8 mouse cellular contexts compared by ENCODE assay signal in genomic region chr11:33162998-33163506, GRCm38 (mm10). TPM values are rescaled to one million over a fixed set of nuclear protein-coding genes. Genes with fewer than 3 reads are reported as not detected.
A peak's percentile ranks its signal among the peaks of the same experiment; 100 is the strongest.
DNase-seq lines count a peak whose midpoint lies in the region; ATAC-seq and TF ChIP-seq lines count a peak whose summit lies in the region.

Gene Npm1 (minus strand): TSS chr11:33163206.

- DNase-seq in CD4-positive helper T cell, adult 2 months (ENCODE audit: low read depth, low spot score): peak; percentile 100
- peak; percentile 98 for DNase-seq in brain, embryonic 18.5 days (ENCODE audit: low read depth, low spot score)
- peak; percentile 100 for DNase-seq in kidney, postnatal 0 days (ENCODE audit: low spot score)
- peak; percentile 99 for DNase-seq in liver, embryonic 11.5 days (ENCODE audit: low spot score)
- DNase-seq in naive thymus-derived CD4-positive, alpha-beta T cell, adult 2 months (ENCODE audit: low read depth): peak; percentile 100

- WGBS in heart, embryonic 12.5 days: 4% methylated on average over 49 of the region's 49 CpGs
- WGBS in kidney, postnatal 0 days: 6% methylated on average over 49 of the region's 49 CpGs
- 3% methylated on average over 49 of the region's 49 CpGs for WGBS in liver, embryonic 11.5 days
- WGBS in stomach, embryonic 14.5 days: 4% methylated on average over 49 of the region's 49 CpGs

- no peak for TF ChIP-seq CTCF in kidney, postnatal 0 days (IDR thresholded peaks at IDR 0.05; ENCODE audit: low read depth)

- H3K27me3 ChIP-seq in heart, embryonic 12.5 days (replicated peaks): peaks cover 8% of the 10 kb centered on the region; the same call in 1 of the 2 replicates
- H3K27me3 ChIP-seq in kidney, postnatal 0 days (ENCODE audit: insufficient read depth, low read length): no peaks in the 10 kb centered on the region
- 0 out of 2 replicates have a peak, but pooled peaks cover 3% of the 10 kb centered on the region for H3K27me3 ChIP-seq in liver, embryonic 11.5 days (replicated peaks; ENCODE audit: control insufficient read depth, insufficient read depth, low read length)
- no peaks in the 10 kb centered on the region for H3K27me3 ChIP-seq in stomach, embryonic 14.5 days (ENCODE audit: control insufficient read depth, insufficient read depth, low read length)

- ATAC-seq in erythroid progenitor cell, adult 5-6 weeks (replicated peaks; ENCODE audit: low FRiP score, poor library complexity, severe bottlenecking): peak; percentile 98
- ATAC-seq in heart, embryonic 12.5 days (ENCODE audit: insufficient number of reproducible peaks, low FRiP score): peak; percentile 98
- ATAC-seq in kidney, postnatal 0 days (replicated peaks; ENCODE audit: low FRiP score, low read depth): peak; percentile 96
- peak; percentile 92 for ATAC-seq in liver, embryonic 11.5 days (replicated peaks; ENCODE audit: low FRiP score)
- ATAC-seq in stomach, embryonic 14.5 days (ENCODE audit: insufficient number of reproducible peaks, insufficient read depth, low FRiP score, low read depth): peak; percentile 99

- H3K4me1 ChIP-seq in heart, embryonic 12.5 days (replicated peaks): 0 out of 2 replicates have a peak, but pooled peaks cover 4% of the 10 kb centered on the region
- peaks cover 4% of the 10 kb centered on the region; the same call in 1 of the 2 replicates for H3K4me1 ChIP-seq in kidney, postnatal 0 days (replicated peaks; ENCODE audit: insufficient read depth, low read length)
- peaks cover 5% of the 10 kb centered on the region; the same call in 1 of the 2 replicates for H3K4me1 ChIP-seq in liver, embryonic 11.5 days (replicated peaks; ENCODE audit: control insufficient read depth, insufficient read depth, low read length)
- H3K4me1 ChIP-seq in stomach, embryonic 14.5 days (ENCODE audit: control insufficient read depth, insufficient read depth, low read length): peaks cover 5% of the 10 kb centered on the region; the same call in 1 of the 2 replicates

- H3K27ac ChIP-seq in heart, embryonic 12.5 days (ENCODE audit: poor library complexity, severe bottlenecking): peak within 1 kb of the TSS; percentile 92
- H3K27ac ChIP-seq in kidney, postnatal 0 days: peak within 1 kb of the TSS; percentile 95
- H3K27ac ChIP-seq in liver, embryonic 11.5 days (ENCODE audit: low read depth, low read length): peak within 1 kb of the TSS; percentile 92
- H3K27ac ChIP-seq in stomach, embryonic 14.5 days (ENCODE audit: low read length): peak within 1 kb of the TSS; percentile 93

- peak within 1 kb of the TSS; percentile 94 for H3K4me2 ChIP-seq in heart, embryonic 12.5 days
- peak within 1 kb of the TSS; percentile 84 for H3K4me2 ChIP-seq in kidney, postnatal 0 days (ENCODE audit: low read length)
- peak within 1 kb of the TSS; percentile 78 for H3K4me2 ChIP-seq in liver, embryonic 11.5 days
- peak within 1 kb of the TSS; percentile 81 for H3K4me2 ChIP-seq in stomach, embryonic 14.5 days (replicated peaks; ENCODE audit: low read depth, low read length)

- H3K9ac ChIP-seq in heart, embryonic 12.5 days: peak within 1 kb of the TSS; percentile 97
- peak within 1 kb of the TSS; percentile 90 for H3K9ac ChIP-seq in kidney, postnatal 0 days (ENCODE audit: low read depth, low read length)
- H3K9ac ChIP-seq in liver, embryonic 11.5 days (ENCODE audit: low read depth, low read length): peak within 1 kb of the TSS; percentile 99
- peak within 1 kb of the TSS; percentile 95 for H3K9ac ChIP-seq in stomach, embryonic 14.5 days (replicated peaks; ENCODE audit: low read depth, low read length)

- peak within 1 kb of the TSS; percentile 91 for H3K4me3 ChIP-seq in heart, embryonic 12.5 days
- H3K4me3 ChIP-seq in kidney, postnatal 0 days (replicated peaks; ENCODE audit: low read depth, low read length): peak within 1 kb of the TSS; percentile 90
- H3K4me3 ChIP-seq in liver, embryonic 11.5 days (ENCODE audit: low read depth, low read length): peak within 1 kb of the TSS; percentile 98
- peak within 1 kb of the TSS; percentile 99 for H3K4me3 ChIP-seq in stomach, embryonic 14.5 days (ENCODE audit: low read depth, low read length)

- H3K36me3 ChIP-seq in heart, embryonic 12.5 days: peaks cover 25% of the 10 kb centered on the region
- peaks cover 19% of the 10 kb centered on the region; the same call in 1 of the 2 replicates for H3K36me3 ChIP-seq in kidney, postnatal 0 days (ENCODE audit: insufficient read depth, low read length)
- peaks cover 10% of the 10 kb centered on the region for H3K36me3 ChIP-seq in liver, embryonic 11.5 days (ENCODE audit: control insufficient read depth, insufficient read depth, low read length)
- peaks cover 30% of the 10 kb centered on the region for H3K36me3 ChIP-seq in stomach, embryonic 14.5 days (ENCODE audit: control insufficient read depth, insufficient read depth, low read length)

- H3K9me3 ChIP-seq in heart, embryonic 12.5 days (replicated peaks): no peaks in the 10 kb centered on the region
- H3K9me3 ChIP-seq in kidney, postnatal 0 days (replicated peaks; ENCODE audit: low read length): no peaks in the 10 kb centered on the region
- no peaks in the 10 kb centered on the region for H3K9me3 ChIP-seq in liver, embryonic 11.5 days (ENCODE audit: control insufficient read depth, low read length)
- no peaks in the 10 kb centered on the region for H3K9me3 ChIP-seq in stomach, embryonic 14.5 days (ENCODE audit: control insufficient read depth, low read depth, low read length)

RNA-seq across cellular contexts. Expression of gene Npm1, which starts in this region (rescaled TPM):
- 400 and 410 TPM in 2 replicates for total RNA-seq in erythroid progenitor cell, adult 5-6 weeks (2015; ENCODE audit: low replicate concordance)
- total RNA-seq in erythroid progenitor cell, adult 5-6 weeks (2017; ENCODE audit: low replicate concordance): 381 and 412 TPM in 2 replicates
- 513 and 525 TPM in 2 replicates for polyA plus RNA-seq in heart, embryonic 12.5 days (2016; fragmentation: Nextera tagmentation; extraction: Ambion mirVana)
- 901 and 905 TPM in 2 replicates for polyA plus RNA-seq in kidney, postnatal 0 days (2015; fragmentation: Nextera tagmentation; extraction: Ambion mirVana)
- 1,827 and 1,921 TPM in 2 replicates for polyA plus RNA-seq in liver, embryonic 11.5 days (2014; fragmentation: Nextera tagmentation; extraction: Ambion mirVana)
- 1,097 and 1,101 TPM in 2 replicates for polyA plus RNA-seq in stomach, embryonic 14.5 days (2014; fragmentation: Nextera tagmentation; extraction: Ambion mirVana)

Comparison
In these comparisons a context has a peak if more than half of its experiments do, and no peak if none do; other contexts are left out.
1. Peak in every context shown above with its lines: DNase-seq, ATAC-seq, H3K4me3 ChIP-seq and H3K27ac ChIP-seq.